Mouse (Mus musculus) left cerebral cortex, adult 9 months (tissue): ENCODE measurements around the gene Defb19.

Experiments
- DNase-seq, 2 experiments: peaks; one replicate each; pipeline ENCODE4 v3.0.0; 2022; ENCODE audit warnings: low spot score in 2 of 2

The Defb19 gene

GRCm38 (mm10) chr2:152580107-152580506 lies at the start of gene Defb19:
Gene Defb19 (minus strand): TSS chr2:152580312.
- no peak for DNase-seq

DNA sequence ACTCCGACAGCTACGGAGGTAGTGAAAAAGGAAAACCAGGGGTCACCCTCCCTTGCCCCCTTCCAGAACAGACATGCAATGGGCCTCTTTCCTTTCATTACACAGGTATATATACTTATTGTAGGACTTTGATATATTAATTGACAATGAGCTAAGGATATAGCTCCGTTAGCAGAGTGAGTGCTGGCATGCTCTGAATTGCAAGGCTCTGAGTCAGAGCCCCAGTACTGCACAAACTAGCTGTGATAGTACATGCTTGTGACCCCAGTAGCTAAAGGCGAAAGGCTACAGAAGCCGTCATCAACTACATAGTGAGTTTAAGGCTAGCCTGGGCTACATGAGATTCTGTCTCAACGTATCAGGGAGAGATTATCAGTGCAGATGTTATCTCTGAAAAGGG lies 49.8 kb upstream of the Defb19 start:
- DNase-seq: no peak

- no peak for DNase-seq
Observed at GRCm38 (mm10) chr2:152629239-152629638, 49.1 kb upstream of the Defb19 start.

DNA sequence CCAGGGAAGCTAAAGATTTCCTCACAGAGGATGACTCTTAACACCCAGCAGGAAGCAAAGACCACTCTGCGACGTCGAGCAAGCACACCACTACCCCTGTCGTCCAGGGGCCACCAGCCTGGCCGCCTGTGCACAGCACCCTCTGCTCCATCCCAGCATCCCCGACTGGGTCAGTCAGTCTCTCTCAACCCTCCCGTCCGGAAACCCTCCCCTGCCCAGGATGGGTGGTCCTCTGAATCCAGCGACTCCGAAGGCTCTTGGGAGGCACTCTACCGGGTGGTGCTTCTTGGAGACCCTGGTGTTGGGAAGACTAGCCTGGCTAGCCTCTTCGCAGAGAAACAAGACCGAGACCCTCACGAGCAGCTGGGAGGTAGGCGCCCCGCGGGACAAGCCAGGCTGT lies 48.0 kb upstream of the Defb19 start:
- DNase-seq: no peak

DNA sequence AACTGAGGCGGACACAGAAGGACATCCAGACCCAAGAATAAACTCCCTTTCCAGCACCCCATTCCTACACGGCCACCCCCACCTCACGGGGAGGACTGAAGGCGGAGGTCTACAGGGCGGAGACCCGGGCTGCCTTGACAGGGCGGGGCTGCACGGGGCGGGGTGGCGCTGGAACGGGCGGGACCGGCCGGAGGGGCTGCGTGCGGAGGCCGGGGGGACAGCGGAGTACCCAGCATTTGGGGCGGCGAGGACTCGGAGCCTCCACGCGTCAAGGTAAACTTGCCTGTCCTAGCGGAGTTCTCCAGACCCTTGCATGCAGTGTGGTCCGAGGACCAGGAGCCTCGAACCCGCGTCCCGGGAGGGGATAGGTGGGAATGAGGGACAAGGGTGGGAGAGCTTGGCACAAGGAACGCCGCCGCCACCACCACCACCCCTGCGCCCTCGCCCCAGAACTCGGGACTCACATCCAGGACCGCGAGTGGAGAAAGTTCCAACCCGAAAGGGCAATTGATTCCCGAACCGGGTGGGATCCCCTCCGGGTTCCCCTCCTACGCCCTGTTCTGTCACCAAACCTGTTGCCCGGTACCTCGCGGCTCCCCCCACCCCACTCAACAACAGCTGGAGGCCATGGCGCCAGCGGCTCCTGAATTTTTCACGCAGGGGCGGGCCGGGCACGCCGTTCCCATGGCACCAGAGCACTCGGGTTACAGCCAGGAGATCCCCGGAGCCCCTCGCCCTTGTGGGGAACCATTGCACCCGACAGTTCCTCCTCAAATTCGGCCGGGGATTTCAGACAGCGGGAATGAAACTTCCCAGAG lies 46.9 kb upstream of the Defb19 start, which contains the start of gene Rem1:
TSS of gene Rem1 (plus strand) at position 178 of the 818 bp plus-strand sequence.
- DNase-seq: no peak

DNA sequence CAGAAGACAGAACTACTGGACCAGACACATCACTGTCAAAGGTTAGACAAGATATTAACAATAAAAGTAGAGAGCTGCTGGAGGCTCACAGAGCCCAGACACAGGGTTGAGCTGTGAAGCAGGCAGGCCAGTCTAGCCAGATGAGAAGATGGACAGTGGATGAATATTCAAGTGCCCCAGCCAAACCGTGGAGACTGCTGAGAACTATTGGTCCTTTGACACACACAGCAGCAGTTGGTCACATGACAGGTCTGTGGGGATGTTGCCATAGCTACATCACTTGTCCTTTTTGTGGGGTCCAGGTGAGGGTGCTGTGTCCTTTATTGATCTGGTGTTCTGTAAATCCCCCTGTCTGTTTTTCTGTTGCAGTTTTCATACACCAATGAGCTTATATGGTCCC lies 45.1 kb upstream of the Defb19 start:
- no peak for DNase-seq

DNA sequence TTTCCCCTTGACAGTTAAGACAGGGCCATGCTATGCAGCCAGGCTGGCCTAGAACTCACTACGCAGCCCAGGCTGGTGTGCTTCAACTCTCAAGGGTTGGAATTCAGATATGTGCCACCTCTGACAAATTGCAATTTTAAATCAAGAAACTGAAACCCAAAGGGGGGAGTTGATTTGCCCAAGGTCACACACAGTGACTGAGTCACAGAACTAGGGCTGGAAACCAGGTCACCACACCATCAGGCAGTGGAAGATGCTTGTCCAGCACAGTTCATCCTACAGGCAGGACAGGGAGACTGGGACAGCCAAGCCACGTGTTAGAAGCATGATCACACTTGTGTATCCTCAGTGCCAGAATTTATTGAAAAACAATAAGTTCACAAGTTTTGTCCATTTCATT lies 44.5 kb upstream of the Defb19 start:
- no peak for DNase-seq

- DNase-seq: no peak
Observed at GRCm38 (mm10) chr2:152622953-152623352, 42.8 kb upstream of the Defb19 start, which contains the start of gene Defb25. Gene Defb25 (minus strand): TSS chr2:152623053.

- no peak for DNase-seq
Observed at GRCm38 (mm10) chr2:152622151-152622550, 42.0 kb upstream of the Defb19 start.

GRCm38 (mm10) chr2:152620367-152621134 lies 40.4 kb upstream of the Defb19 start:
- DNase-seq: peak in 1 of 2 experiments; percentile 19

DNA sequence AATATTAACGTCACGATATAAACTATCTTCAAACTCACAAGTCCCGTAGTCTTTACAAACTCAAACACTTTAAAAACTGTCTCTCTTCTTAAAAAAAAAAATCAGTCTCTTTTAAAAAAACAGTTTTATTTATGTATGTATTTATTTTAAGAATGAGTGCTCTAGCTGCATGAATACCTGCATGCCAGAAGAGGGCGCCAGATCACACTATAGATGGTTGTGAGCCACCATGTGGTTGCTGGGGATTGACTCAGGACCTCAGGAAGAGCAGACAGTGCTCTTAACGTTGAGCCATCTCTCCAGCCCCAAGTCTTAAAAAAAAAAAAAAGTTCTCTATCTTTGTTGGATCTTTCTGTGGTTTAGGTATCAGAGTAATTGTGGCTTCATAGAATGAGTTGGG lies 37.3 kb upstream of the Defb19 start:
- no peak for DNase-seq

GRCm38 (mm10) chr2:152616470-152616869 lies 36.4 kb upstream of the Defb19 start:
- DNase-seq: no peak

GRCm38 (mm10) chr2:152615563-152615962 lies 35.5 kb upstream of the Defb19 start:
- peak in 1 of 2 experiments; percentile 64 for DNase-seq

- DNase-seq: no peak
Observed at GRCm38 (mm10) chr2:152612193-152612592, 32.1 kb upstream of the Defb19 start.

- DNase-seq: no peak
Observed at GRCm38 (mm10) chr2:152608719-152609118, 28.6 kb upstream of the Defb19 start.

DNA sequence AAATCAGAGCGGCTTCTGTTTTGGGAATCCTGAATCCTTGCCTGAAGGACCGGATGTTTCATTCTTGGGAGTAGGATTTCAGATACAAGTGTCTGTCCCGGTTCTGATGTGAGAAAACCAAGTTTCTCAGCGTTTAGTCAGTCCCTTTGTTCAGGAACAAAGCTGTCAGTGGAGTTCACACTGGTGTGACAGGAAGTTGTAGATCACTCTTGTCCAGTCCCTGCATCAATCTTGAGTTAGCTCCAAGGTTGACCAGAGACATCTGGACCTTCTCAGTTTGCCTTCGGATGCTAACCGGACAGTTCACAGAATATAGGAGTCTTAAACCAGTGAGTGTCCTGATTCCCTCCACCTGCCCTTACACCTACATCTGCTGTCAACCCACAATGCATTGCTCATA lies 27.6 kb upstream of the Defb19 start:
- no peak for DNase-seq

DNA sequence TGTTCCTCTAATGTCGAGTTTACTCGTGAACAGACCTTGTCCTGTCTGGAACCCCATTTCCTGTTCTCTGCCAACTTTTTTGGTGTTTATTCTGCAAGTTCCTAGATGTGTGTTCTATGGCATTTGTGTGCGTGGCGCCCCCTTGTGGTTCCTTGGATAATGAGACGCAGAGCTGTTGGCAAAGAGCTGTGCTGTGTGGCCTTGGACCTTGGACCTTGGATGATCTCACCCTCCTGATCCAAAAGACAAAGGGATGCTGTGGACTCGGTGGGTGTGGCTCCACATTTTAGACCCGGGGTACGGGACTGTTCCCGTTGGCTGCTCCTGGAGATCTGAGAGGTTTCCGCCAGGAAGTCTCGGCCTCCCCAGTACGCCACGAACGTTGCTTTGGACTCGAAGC lies 23.9 kb upstream of the Defb19 start, which contains the start of gene Defb36:
TSS of gene Defb36 (plus strand) at position 271 of the 400 bp plus-strand sequence.
- peak in 1 of 2 experiments; percentile 30 for DNase-seq

- no peak for DNase-seq
Observed at GRCm38 (mm10) chr2:152601275-152601960, 21.3 kb upstream of the Defb19 start.

GRCm38 (mm10) chr2:152600076-152600475 lies 20.0 kb upstream of the Defb19 start:
- no peak for DNase-seq

GRCm38 (mm10) chr2:152599299-152599698 lies 19.2 kb upstream of the Defb19 start, which contains the start of gene Defb45:
Gene Defb45 (minus strand): TSS chr2:152599399.
- DNase-seq: no peak

DNA sequence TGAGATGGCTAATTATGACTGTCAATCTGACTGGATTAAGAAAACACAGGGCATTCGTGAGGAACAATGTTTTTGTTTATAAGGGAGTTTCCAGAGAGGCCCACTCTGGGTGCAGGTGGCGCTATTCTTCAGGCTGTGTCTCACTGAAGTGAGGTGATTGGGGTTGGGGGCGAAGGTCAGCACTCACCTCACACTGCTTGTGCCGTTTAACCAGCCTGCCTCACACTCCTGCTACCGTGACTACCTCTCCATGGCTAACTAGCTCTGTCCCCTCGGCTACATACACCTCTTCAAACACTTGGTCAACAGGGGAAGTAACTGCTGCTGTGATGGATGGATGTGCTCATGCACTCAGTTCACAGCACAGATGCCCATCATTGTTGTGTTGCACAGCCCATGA lies 8.9 kb upstream of the Defb19 start:
- DNase-seq: no peak

DNA sequence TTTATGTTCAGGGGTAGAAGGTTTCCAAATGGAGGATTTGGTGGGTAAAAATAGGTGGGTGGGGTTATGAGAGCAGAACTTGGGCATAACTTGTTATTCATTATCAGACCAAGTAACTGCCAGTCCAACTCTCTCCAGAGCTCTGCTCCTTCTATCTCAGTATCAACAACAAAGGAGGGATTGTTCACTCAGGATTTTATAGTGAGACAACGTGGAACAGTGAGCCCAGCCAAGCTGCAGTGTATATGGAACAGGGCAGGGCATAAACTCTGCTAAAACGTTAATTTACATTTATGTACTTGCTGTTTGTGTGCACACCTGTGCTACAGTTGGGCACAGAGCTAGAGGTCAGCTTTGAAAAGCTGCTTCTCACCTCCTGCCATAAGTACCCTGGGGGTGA lies 8.3 kb upstream of the Defb19 start:
- no peak for DNase-seq
